Mouse (Mus musculus) left cerebral cortex, postnatal 4 days (tissue): ENCODE data around the gene Aff4. TPM values are rescaled to one million over a fixed set of nuclear protein-coding genes. Genes with fewer than 3 reads are reported as not detected.
A peak's percentile ranks its signal among the peaks of the same experiment; 100 is the strongest.
"Not testable (repeated sequence)": the region's sequence is repeated elsewhere in the genome, so short reads cannot be mapped to it uniquely, and the experiment has no call there.

Source experiments
- DNase-seq: peaks from one replicate; pipeline ENCODE4 v3.0.0-alpha.2; 2022
- intact Hi-C: fragments of 180-260 bp; cut with DNase I; formaldehyde crosslinking; loops from one replicate; pipeline ENCODE4 v1.15.1; 2025
- total RNA-seq, 2 experiments: library from RNA; stranded (reverse); gene quantifications; 2 replicates each; pipeline ENCODE4 v1.2.3; 2021

Aff4 gene
- total RNA-seq, 2 experiments from 2014 or later, result 202 to 228 TPM

DNA sequence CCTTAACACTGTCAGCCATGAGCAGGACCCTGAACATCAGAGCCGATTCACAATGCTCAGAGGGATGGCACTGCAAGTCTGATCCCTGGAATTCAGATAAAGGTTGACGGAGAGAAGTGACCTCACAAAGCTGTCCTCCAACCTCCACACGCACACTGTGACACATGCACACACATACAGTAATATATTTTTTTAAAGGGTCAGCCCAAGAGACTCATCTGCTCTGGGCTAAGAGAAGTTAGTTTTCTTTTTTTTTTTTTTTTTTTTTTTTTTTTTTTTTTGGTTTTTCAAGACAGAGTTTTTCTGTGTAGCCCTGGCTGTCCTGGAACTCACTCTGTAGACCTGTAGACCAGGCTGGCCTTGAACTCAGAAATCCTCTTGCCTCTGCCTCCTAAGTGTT lies 76.3 kb downstream of the Aff4 start:
- intact Hi-C loops, result not testable (repeated sequence)

DNA sequence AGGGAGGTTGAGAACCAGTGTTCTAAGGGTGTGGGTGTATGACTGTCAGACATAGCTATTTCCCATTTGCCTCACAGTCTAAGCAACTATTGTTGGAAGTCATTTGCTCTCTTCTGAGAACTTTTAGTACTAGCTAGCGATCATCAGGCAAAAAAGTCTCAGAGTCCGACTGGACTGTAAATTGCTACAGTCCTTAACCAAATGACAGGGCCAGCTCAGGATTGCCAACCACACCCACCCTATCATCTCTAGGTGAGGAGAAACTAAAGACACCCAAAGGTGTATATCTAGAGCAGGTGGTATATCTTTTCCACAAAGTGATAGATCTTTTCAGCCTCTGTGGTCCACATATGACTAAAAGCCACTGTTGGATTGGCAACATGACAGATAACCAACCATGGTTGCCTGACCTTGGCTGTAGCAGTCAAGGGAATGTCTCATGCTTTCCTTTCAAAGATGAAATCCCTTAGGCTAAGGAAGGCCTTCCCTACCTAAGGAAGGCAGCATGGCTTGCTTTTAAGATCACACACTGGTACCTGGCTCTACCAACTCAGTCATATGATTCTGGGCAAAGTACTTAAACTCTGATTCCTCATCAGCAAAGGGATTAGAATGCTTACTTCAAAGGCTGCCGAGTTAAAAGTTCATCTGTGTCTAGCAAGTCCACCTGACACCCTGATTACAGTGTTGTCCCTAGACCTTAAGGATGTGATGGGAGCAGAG lies 77.5 kb downstream of the Aff4 start:
- DNase-seq, result no peak
- intact Hi-C loops, result no loop called here

More for the DNA sequence above, 76.3 kb downstream of the Aff4 start:
- DNase-seq, result not testable (repeated sequence)

DNA sequence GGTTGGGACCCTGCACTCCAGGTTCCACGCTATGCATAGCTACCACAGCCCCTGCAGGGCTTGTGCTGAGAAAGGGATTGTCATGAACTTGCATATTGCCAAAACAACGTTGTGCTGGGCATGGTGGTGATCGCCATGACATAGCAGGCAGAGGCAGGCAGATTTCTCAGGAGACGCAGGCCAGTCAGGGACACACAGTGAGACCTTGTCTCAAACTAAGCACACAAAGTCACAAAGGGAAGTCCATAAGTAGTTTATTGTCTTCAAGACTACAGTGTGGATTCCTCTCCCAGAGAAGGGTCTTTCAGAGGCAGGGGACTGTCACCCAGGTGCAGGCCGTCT lies 78.1 kb downstream of the Aff4 start:
- intact Hi-C loops, result no loop called here
- DNase-seq, result no peak

DNA sequence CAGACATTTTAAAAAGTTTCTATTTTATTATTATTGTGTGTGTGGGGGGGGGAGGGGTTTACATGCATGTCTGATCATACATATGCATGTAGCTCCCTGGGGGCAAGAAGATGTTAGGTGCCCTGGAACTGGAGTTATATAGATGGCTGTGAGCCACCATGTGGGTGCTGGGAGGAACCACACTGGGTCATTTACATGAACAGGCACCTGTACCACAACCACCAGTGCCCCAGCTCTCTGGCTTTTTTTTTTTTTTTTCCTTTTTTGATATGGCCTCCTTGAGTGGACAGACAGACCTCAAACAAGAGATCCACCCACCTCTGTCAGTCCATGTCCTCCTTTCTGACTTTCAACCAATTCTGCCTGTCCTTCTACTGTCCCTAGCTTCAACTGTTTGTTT lies 78.5 kb downstream of the Aff4 start:
- no peak for DNase-seq
- intact Hi-C loops, result no loop called here

DNA sequence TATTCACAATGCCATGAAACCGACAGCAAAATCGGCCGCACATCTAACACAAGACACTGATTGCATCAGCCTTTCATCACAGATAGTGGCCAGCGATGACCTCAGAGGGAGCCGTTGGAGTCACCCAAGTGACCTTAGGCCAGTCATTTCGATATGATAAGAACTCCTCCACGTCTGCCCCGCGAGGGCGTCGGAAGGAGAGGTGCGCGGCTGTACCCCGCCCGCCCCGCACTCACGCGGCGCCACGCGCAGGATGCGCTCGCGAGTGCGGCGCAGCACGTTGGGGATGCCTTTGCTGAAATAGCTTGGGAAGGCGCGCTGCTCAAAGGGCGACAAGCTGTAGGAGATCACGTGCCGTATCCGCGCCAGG lies 79.7 kb downstream of the Aff4 start:
- intact Hi-C loops, result no loop called here
- no peak for DNase-seq

DNA sequence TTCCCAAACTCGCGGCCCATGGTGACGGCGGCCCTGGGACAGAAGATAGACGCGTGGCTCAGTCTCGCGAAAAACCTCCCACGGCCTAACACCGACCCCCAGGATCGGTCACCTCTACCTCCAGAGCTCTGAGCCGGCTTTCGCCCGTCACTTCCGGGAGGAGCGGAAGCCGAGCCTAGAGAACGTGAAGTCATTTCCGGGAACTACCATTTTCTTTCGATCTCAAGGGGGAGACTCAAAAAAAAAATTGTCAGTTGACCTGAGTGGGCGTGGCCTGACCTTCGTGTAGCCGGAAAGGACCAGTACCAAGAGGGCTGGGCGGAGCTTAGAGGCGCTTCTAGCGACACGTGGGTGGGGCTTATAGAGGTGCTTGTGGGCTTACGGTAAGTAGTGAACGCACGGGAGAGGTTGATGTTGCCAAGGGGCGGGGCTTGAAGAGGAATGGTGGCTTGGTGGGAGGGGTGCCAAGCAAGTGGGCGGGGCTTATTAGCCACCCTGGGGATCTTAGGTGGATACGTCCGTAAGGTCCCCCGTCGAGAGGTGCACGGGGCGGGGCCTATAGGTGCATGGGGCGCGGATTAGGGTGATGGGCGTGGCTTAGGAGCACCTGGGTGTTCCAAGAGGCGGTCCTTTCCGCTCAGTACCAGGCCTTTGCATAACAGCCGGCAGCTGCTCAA lies 80.2 kb downstream of the Aff4 start, which contains the start of the genes Uqcrq and Gdf9:
TSS of gene Uqcrq (minus strand) at position 162 of the 677 bp plus-strand sequence.
TSS of gene Gdf9 (plus strand) at position 354 of the 677 bp plus-strand sequence.
- intact Hi-C loops, result no loop called here
- peak; percentile 99 for DNase-seq

DNA sequence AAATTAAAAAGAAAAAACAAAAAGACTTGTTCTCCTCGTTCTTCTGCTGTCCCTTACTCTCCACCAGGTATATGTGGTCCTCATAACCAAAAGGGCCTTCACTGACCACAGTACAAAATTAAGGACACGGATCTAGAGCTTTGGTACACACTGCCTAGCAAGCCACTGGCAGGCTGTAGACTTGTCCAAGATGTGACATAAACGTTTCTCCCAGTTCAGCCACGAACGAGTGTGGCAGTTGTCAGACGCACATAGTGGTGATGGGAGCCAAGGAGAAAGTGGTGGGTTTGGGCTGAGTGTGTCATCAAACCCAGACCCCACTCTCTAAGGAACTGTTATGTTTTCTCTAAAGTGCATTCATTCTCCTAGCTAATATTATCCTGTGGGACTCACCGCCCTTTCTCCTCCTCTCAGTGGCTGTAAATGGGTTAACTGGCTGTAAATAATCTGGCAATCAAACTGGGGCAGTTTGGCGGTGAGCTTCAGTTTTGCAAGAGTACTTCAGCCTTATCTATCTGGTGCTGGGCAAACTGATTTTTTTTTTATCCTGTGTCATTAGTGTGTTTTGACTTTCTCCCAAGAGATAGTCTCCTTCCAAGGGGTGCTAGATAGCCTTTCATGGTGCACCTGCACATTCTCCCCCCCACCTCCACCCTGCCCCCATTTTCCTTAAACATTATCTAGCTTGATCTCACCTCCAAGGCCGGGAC lies 80.9 kb downstream of the Aff4 start:
- intact Hi-C loops, result no loop called here
- DNase-seq, result no peak

DNA sequence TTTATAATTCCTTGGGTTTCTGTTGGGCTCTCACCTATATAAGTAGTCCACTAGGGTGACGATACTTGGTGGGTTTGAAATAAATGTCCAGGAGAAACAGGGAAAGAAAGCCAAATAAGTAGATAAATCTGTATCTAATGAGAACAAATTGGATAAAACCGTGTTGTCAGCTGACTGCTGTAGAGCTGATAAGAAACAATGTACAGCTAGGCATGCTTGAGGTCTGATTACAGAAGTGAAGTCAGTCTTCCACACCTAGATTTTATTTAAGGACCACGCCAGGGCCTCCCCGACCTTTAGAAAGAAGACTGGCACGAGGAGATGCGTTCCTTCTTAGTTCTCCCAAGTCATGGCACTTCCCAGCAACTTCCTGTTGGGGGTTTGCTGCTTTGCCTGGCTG lies 82.4 kb downstream of the Aff4 start:
- intact Hi-C loops, result no loop called here
- no peak for DNase-seq

DNA sequence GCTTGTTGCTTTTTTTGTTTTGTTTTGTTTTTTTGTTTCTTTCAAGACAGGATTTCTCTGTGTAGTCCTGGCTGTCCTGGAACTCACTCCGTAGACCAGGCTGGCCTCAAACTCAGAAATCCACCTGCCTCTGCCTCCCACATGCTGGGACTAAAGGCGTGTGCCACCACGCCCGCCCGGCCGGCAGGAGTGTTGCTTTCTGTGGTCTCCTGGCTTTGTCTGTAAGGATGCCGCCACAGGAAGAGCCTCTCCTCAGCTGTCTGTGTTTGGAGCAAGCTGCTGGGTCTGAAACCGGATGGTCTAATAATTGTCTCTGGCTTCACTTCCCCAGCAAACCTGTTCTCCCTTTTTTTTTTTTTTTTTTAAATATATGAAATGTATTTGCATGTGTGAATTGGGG lies 84.9 kb downstream of the Aff4 start:
- intact Hi-C loops, result no loop called here
- DNase-seq, result no peak

DNA sequence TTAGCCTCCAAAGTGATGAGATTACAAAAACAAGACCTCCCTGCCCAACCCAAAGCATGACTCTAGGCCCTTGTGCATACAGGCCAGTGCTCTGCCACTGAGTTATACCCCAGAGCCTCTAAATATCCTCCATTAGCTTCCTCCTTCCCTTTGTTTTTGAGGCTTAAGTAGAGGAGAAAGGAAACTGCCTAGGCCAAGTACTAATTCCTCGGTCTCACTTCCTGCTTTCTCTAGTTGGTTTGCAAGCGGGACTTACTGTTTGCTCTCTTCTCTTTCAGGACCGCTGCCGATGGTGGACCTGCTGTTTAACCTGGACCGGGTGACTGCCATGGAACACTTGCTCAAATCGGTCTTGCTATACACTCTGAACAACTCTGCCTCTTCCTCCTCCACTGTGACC lies 85.7 kb downstream of the Aff4 start:
- intact Hi-C loops, result no loop called here
- no peak for DNase-seq

DNA sequence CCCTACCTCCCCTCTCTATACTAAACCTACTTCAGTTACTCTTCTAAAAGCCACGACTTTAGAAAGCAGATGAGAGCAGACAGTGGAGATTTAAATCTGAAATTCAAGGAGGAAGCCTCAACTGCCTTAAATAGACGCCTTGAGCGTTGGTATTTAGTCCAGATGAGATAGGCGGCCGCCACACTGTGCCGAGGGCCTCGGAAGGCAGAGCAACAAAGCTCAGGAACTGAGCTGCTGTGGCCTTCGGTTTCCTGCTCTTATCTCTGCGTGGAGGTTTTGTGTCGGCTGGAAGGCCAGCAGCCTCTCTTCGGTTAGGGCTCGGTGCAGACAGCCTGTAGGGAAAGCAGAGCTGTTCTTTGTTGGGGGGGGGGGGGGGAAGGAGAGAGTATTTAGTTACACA lies 91.3 kb downstream of the Aff4 start:
- intact Hi-C loops, result no loop called here
- DNase-seq, result no peak

DNA sequence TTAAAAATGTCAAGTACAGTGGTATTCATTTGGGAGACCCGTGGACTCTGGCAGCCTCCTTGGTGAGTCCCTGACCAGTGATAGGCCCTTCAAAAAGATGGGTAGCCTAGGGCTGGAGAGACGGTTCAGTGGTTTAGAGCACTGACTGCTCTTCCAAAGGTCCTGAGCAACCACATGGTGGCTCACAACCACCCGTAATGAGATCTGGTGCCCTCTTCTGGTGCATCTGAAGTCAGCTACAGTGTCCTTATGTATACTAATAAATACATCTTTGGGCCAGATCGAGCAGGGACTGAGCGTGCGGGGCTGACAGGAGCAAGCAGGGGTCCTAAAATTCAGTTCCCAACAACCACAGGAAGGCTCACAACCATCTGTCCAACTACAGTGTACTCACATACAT lies 93.2 kb downstream of the Aff4 start:
- intact Hi-C loops, result no loop called here
- peak; percentile 38 for DNase-seq

DNA sequence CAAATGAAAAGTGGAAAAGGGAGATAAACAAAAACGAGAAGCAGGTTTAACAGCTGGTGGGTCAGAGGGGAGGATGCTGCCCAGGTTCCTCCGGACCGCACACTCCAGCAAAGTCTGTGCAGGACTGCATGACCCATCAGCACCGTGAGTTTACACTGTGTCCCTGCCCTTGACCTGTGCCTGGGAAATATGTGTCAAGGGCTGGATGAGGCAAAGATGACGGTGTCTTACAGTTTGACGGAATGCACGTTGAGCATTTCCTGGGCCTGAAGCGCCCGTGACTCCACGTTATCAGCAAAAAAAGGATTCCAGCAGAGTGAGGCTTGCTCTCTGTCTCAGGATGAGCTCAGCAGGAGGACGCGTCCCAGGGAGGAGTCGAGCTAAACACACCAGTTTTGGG lies 94.9 kb downstream of the Aff4 start:
- DNase-seq, result no peak
- intact Hi-C loops, result no loop called here

DNA sequence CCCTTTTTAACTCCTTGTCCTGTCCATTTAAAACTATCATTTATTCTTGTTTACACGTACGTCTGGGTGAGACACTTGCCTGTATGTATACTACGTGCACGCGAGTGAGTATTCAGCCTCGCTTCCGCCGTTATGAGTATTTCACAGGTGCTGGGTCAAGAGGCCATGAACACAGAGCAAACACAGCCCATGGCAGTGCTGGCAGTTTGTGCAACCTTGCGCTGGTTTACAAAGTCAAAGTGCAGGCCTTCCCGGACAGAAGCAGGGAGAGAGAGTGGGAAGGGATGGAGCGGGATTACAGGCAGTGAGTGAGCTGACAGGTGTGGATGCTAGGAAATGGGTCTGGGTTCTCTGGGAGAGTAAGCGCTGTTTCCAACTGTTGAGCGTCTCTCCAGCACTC lies 95.5 kb downstream of the Aff4 start:
- DNase-seq, result no peak
- intact Hi-C loops, result no loop called here

DNA sequence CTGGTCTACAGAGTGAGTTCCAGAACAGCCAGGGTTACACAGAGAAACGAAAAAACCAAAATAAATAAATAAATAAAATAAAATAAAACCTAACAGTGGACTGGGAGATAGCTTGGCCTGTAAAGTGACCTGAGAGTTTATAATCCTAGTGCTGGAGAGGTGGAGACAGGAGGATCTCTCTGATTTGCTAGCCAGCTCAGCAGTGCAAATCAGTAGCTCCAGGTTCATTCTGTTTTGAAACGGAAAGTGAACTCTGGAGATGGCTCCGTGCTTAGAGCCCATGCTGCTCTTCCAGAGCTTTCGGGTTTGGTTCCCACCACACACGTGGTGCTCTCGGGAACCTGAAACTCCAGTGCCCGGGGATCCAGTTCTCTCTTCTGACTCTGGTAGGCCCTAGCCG lies 97.4 kb downstream of the Aff4 start:
- no peak for DNase-seq
- intact Hi-C loops, result no loop called here

DNA sequence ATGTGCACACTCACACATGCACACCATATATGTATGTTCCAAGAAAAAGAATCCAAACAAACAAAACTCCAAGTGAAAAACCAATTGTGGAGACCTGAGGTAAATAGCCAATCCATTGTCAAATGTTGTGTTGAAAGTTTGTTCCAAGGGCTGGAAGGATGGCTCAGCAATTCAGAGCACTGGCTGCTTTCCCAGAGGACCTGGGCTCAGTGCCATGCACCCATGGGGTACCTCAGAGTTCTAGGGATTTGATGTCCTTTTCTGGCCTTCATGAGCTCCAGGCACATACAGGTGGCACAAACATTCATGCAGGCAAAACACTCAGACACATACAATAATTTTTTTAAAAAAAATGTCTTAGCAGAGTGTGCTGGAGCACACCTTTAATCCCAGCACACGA lies 97.9 kb downstream of the Aff4 start:
- intact Hi-C loops, result no loop called here
- peak; percentile 68 for DNase-seq

DNA sequence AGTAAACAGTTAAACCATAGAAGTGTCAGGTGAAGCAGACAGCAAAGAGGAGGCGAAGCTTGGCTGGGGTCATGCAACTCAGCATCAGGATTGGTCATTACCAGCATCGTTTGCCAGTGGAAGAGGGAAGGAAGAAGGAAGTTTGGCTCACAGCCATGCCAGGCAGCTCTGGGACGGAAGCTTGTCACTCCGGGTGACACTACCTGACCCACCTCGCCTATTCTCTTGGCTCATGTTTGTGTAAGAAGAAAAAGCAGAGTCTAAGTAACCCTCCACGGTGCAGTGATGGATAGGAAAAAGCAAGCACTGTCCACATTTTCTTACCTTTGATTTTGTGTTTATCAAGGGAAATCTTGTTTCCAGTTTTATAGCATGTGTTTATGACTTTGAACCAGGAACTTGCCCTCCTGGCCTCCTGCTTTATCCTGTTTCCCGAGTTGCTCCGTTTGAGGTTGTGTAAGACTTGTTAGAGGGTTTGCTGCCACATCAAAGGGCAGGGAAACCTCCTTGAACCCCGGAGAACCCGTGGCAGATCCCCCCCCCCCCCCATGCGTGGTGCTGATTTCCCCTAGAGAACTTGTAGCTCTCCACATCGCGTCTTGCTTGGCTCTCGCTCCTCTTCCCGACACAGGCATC lies 99.6 kb downstream of the Aff4 start:
- intact Hi-C loops, result no loop called here
- DNase-seq, result no peak

DNA sequence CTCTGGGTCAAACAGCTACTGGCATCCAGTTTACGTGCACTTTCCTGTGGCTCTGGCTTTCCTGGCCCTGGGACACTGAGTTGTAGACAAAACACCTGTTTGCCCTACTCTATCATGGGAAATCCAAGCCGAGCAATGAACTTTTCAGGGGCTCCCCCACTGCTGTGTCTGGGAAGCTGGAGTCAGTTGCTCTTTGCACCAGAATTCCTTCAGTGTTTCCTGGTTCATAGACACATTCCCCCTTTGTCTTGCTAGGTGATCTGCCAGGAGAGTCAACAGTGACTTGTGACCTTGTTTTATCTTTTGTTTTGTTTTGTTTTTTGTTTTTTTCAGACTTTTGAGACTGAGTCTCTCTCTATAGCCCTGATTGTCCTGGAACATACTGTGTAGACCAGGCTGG lies 100.7 kb downstream of the Aff4 start:
- DNase-seq, result no peak
- intact Hi-C loops, result no loop called here

DNA sequence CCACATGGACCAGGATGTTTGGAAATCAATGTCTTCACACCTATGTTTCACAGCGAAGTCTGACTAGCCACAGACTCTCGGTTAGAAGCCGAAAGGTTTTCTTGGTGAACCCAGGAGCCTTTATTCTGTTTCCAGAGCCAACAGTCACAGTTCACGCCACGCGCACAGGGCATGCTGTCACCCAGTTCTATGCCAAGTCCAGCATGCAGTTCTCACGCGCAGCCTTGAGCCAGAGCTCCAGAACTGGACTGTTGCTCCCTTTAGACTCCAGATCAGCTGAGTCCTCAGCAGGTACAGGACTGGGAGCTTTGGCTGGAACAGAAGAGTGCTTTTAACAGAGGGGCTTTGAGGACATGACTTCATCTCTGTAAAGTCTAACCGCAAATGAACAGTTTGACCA lies 101.8 kb downstream of the Aff4 start:
- DNase-seq, result no peak
- intact Hi-C loops, result no loop called here

DNA sequence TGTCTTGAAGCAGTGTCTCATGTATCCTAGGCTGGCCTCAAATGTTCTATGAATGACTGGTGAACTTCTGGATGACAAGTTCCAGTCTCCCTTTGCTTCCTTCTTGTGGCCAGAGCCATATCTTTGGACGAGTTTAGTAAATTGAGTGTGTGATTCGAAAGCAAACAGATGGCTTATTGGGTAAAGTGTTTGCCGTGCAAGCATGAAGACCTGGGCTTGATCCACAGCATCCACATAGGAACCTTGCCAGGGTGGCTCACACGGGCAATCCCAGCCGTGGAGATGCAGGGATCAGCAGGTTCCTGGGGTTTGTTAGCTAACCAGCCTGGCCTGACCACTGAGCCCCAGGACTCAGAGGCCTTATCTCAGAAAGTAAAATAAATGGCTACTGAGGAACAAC lies 102.4 kb downstream of the Aff4 start:
- no peak for DNase-seq
- intact Hi-C loops, result no loop called here

DNA sequence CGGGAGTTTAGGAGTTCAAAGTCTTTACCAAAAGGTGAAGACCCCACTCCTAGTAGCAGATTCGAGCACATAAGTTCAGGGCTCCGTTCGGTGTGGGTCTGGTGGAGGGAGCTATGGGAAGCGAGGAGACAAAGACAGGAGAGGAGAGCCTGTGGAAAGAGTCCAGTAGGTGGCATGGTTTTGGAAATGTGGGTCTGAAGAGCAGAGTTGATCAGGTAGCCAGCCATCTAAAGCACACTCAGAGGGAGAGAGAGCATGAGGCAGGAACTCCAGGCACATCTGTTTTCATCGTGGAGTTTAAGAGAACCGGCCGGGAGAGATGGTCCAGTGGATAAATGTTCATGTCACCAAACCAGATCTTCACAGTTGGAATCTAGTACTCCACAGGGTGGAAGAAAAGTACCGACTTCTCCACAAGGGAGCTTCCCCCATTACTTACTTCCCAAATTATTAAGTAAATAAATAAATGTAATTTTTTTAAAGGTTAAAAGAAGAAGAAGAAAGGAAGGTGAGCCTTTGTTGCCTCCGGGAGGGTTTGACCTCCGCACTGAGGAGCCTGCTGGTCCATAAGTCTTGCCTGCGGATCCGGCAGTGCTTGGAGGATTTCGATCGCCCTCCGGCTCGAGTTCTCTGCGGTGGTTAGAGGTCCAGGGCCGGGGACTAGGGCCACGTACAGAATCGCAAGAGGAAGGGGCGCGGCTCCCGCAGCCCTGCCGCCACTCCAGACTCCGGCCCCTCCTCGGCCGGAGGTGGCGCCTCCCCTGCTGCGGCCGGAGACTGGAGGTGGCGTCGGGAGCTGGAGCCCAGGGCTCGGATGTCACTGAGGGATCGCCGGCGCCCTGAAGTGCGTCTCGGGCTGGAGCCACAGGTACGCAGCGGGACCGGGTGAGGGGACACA lies 106.1 kb downstream of the Aff4 start, which contains the start of the genes Gm10447 and Shroom1:
TSS of gene Gm10447 (minus strand) at position 637 of the 898 bp plus-strand sequence.
TSS of gene Shroom1 (plus strand) at position 732 of the 898 bp plus-strand sequence.
- intact Hi-C loops, result no loop called here
- DNase-seq, result no peak
